Mouse (Mus musculus): ENCODE measurements around the gene Polr2h.

The Polr2h gene

GRCm38 (mm10) chr16:20717978-20718670 lies 659 bp downstream of the Polr2h start:
- in situ Hi-C loops (cut with MboI; ENCODE audit: low sequenced_read_pairs): no loop called here

- in situ Hi-C loops (cut with MboI; ENCODE audit: low sequenced_read_pairs): no loop called here
Observed at GRCm38 (mm10) chr16:20721808-20722207, 4.3 kb downstream of the Polr2h start.

GRCm38 (mm10) chr16:20722736-20723135 lies 5.3 kb downstream of the Polr2h start:
- in situ Hi-C loops (cut with MboI; ENCODE audit: low sequenced_read_pairs): no loop called here

- in situ Hi-C loops (cut with MboI; ENCODE audit: low sequenced_read_pairs): no loop called here
Observed at GRCm38 (mm10) chr16:20723247-20723646, 5.8 kb downstream of the Polr2h start.

GRCm38 (mm10) chr16:20724338-20724748 lies 6.9 kb downstream of the Polr2h start:
- in situ Hi-C loops (cut with MboI; ENCODE audit: low sequenced_read_pairs): no loop called here

GRCm38 (mm10) chr16:20725321-20725720 lies 7.9 kb downstream of the Polr2h start:
- in situ Hi-C loops (cut with MboI; ENCODE audit: low sequenced_read_pairs): no loop called here

GRCm38 (mm10) chr16:20725750-20726149 lies 8.3 kb downstream of the Polr2h start:
- in situ Hi-C loops (cut with MboI; ENCODE audit: low sequenced_read_pairs): no loop called here

GRCm38 (mm10) chr16:20726384-20726783 lies 8.9 kb downstream of the Polr2h start:
- in situ Hi-C loops (cut with MboI; ENCODE audit: low sequenced_read_pairs): no loop called here

GRCm38 (mm10) chr16:20730293-20730711 lies 12.8 kb downstream of the Polr2h start:
- in situ Hi-C loops (cut with MboI; ENCODE audit: low sequenced_read_pairs): no loop called here

- in situ Hi-C loops (cut with MboI; ENCODE audit: low sequenced_read_pairs): no loop called here
Observed at GRCm38 (mm10) chr16:20731688-20732087, 14.2 kb downstream of the Polr2h start.

GRCm38 (mm10) chr16:20732251-20732924 lies 14.9 kb downstream of the Polr2h start:
- in situ Hi-C loops (cut with MboI; ENCODE audit: low sequenced_read_pairs): no loop called here

- in situ Hi-C loops (cut with MboI; ENCODE audit: low sequenced_read_pairs): no loop called here
Observed at GRCm38 (mm10) chr16:20732925-20733730, 15.7 kb downstream of the Polr2h start, which contains the start of gene Chrd. TSS of gene Chrd (plus strand) at chr16:20733127.

GRCm38 (mm10) chr16:20733731-20734730 lies 16.6 kb downstream of the Polr2h start, which contains the start of gene Thpo:
TSS of gene Thpo (minus strand) at chr16:20734511.
- in situ Hi-C loops (cut with MboI; ENCODE audit: low sequenced_read_pairs): no loop called here

GRCm38 (mm10) chr16:20735651-20736050 lies 18.2 kb downstream of the Polr2h start:
- in situ Hi-C loops (cut with MboI; ENCODE audit: low sequenced_read_pairs): no loop called here

GRCm38 (mm10) chr16:20736168-20736567 lies 18.7 kb downstream of the Polr2h start:
- in situ Hi-C loops (cut with MboI; ENCODE audit: low sequenced_read_pairs): no loop called here

- in situ Hi-C loops (cut with MboI; ENCODE audit: low sequenced_read_pairs): no loop called here
Observed at GRCm38 (mm10) chr16:20736823-20737222, 19.4 kb downstream of the Polr2h start.

GRCm38 (mm10) chr16:20739845-20740244 lies 22.4 kb downstream of the Polr2h start:
- in situ Hi-C loops (cut with MboI; ENCODE audit: low sequenced_read_pairs): no loop called here

- in situ Hi-C loops (cut with MboI; ENCODE audit: low sequenced_read_pairs): no loop called here
Observed at GRCm38 (mm10) chr16:20746641-20747040, 29.2 kb downstream of the Polr2h start.

GRCm38 (mm10) chr16:20750518-20750917 lies 33.1 kb downstream of the Polr2h start:
- in situ Hi-C loops (cut with MboI; ENCODE audit: low sequenced_read_pairs): no loop called here

- in situ Hi-C loops (cut with MboI; ENCODE audit: low sequenced_read_pairs): no loop called here
Observed at GRCm38 (mm10) chr16:20756052-20756451, 38.6 kb downstream of the Polr2h start.

Data from CH12F3 (cell line).